Mouse (Mus musculus) forebrain, postnatal 0 days (tissue): Measurements from ENCODE around the gene Nsf. TPM values are rescaled to one million over a fixed set of nuclear protein-coding genes. Genes with fewer than 3 reads are reported as not detected.

Experiments
- ATAC-seq: fragments of 200-750 bp; cut with Nextera tagmentation; 2 replicates; pipeline ENCODE4 v1.8.0; 2017; ENCODE audit warnings: mild to moderate bottlenecking, moderate library complexity
- DNase-seq: peaks from one replicate; pipeline ENCODE4 v3.0.0-alpha.2; 2015
- H3K27ac ChIP-seq: fragments of 300-500 bp; sonication (generic); 2 replicates; pipeline ENCODE4 v1.5.1; 2014; ENCODE audit warnings: low read depth, mild to moderate bottlenecking, antibody characterized with exemption, low read length, moderate library complexity, mixed read lengths
- H3K27me3 ChIP-seq: fragments of 300-500 bp; sonication (generic); 2 replicates; pipeline ENCODE4 v1.6.1; 2014; ENCODE audit warnings: mild to moderate bottlenecking, low read length, mixed read lengths; ENCODE audit not compliant: insufficient read depth
- H3K36me3 ChIP-seq: fragments of 300-500 bp; sonication (generic); 2 replicates; pipeline ENCODE4 v1.6.1; 2014; ENCODE audit warnings: mild to moderate bottlenecking, moderate library complexity; ENCODE audit not compliant: insufficient read depth
- H3K4me1 ChIP-seq: fragments of 300-500 bp; sonication (generic); 2 replicates; pipeline ENCODE4 v1.6.1; 2014; ENCODE audit warnings: antibody characterized with exemption; ENCODE audit not compliant: insufficient read depth
- H3K4me2 ChIP-seq: fragments of 300-500 bp; sonication (generic); 2 replicates; pipeline ENCODE4 v1.6.1; 2014; ENCODE audit warnings: low read depth, mild to moderate bottlenecking, moderate library complexity
- H3K4me3 ChIP-seq: fragments of 300-500 bp; sonication (generic); 2 replicates; pipeline ENCODE4 v1.5.1; 2014; ENCODE audit warnings: low read depth, low read length, mixed read lengths
- H3K9ac ChIP-seq: fragments of 300-500 bp; sonication (generic); 2 replicates; pipeline ENCODE4 v1.6.1; 2014; ENCODE audit warnings: mild to moderate bottlenecking
- H3K9me3 ChIP-seq: fragments of 300-500 bp; sonication (generic); 2 replicates; pipeline ENCODE4 v1.6.1; 2016; ENCODE audit warnings: low read length
- CTCF ChIP-seq: sonication (generic); IDR thresholded peaks from 2 replicates; pipeline ENCODE4 v1.5.1; 2016; ENCODE audit warnings: antibody characterized with exemption, control low read depth, low read depth
- WGBS: fragments of 180-500 bp; shearing (Covaris S2); extraction: QIAGEN DNeasy Blood & Tissue Kit; methylation state at CpG from one replicate; pipeline ENCODE4 v1.1.7; 2014; 5-methylcytosine and 5-hydroxymethylcytosine counted together
- polyA plus RNA-seq: library from polyadenylated mRNA; unstranded; fragments of >200 nt; fragmentation: Nextera tagmentation; extraction: Ambion mirVana; gene quantifications from 2 replicates; pipeline ENCODE4 v1.2.1, GENCODE M21; 2015
- total RNA-seq: library from RNA; depleted of rRNA; stranded (reverse); fragments of >200 nt; gene quantifications from 2 replicates; pipeline ENCODE4 v1.2.3, GENCODE M21; 2014

Nsf gene
- total and polyA plus RNA-seq, 2 experiments from 2014 or later: 134 to 184 TPM

DNA sequence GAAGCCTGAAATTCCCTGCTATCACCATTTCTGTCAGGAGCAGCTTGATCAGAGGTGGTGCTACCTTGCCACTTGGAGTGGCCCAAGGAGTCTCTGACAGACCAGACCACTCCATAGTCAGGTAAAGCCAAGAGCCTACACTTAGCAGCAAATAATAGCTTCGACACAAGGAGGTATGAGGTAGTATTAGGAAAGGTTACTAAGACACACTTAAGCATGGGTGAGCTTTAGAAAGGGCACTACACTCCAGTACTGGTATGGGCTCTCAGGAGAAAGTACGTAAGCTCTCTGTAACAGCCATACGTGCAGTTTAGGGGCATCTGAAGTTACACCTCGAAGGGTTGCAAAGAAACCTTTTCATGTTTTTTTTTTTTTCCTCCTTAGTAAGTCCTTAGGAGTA is 11.1 kb downstream of the Nsf start:
- H3K4me3 ChIP-seq: no peak overlapping the region
- no peak for ATAC-seq
- WGBS: 91% methylated on average over 4 of the region's 4 CpGs

DNA sequence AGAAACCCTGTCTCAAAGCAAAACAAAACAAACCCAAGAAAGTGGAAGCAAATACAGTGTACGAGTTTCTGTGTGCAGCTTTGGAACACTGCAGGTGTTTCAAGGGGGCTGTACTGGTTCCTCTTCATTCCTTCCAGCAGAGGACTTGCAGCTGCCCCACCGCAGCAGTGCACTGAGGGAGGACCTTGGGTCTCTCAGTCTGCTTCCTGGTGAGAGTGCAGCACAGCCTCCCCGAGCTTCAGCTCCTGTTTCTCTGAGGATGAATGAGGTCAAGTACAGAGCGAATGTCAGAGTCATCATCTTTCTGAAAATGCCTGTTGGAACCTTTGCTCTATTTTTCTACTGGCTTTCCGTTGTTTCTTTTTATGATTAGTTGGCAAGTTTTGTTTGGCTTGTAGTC is 12.5 kb downstream of the Nsf start:
- Histone ChIP-seq H3K27ac (no peak overlapping the region), H3K36me3 (no peaks in the 10 kb centered on the region), H3K9ac (no peak overlapping the region), H3K9me3 (no peaks in the 10 kb centered on the region), H3K27me3 (no peaks in the 10 kb centered on the region), H3K4me2 (no peak overlapping the region), H3K4me1 (no peaks in the 10 kb centered on the region), H3K4me3 (no peak overlapping the region)
- no peak for TF ChIP-seq CTCF
- DNase-seq (no peak), ATAC-seq (no peak)
- 70% methylated on average over 5 of the region's 5 CpGs for WGBS

More for the DNA sequence above, 11.1 kb downstream of the Nsf start:
- no peaks in the 10 kb centered on the region for H3K4me1 ChIP-seq
- no peak overlapping the region for H3K4me2 ChIP-seq
- H3K27me3 ChIP-seq: no peaks in the 10 kb centered on the region
- no peak for DNase-seq
- no peaks in the 10 kb centered on the region for H3K9me3 ChIP-seq
- no peak overlapping the region for H3K27ac ChIP-seq
- TF ChIP-seq CTCF: no peak
- H3K36me3 ChIP-seq: no peaks in the 10 kb centered on the region
- H3K9ac ChIP-seq: no peak overlapping the region

DNA sequence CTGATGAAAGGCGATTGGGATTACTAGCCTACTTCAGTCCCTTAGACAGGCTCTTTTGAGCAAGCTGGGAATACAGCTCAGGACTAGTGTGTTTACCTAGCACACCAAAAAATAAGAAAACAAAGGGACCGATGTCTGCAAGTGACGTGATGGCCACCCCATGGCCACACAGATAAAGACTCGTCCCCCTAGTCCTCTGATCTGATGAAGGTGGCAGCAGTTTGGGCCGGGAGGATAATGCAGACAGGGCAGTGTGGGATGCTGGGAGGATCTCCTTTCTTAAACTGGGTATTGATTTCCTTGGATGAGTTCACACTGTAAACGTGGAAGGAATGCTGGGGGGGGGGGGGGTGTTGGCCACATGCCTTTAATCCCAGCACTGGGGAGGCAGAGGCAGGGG is 13.0 kb downstream of the Nsf start:
- 58% methylated on average over 6 of the region's 6 CpGs for WGBS
- TF ChIP-seq CTCF: no peak
- Histone ChIP-seq H3K27ac (no peak overlapping the region), H3K36me3 (no peaks in the 10 kb centered on the region), H3K4me3 (no peak overlapping the region), H3K9ac (no peak overlapping the region), H3K4me2 (no peak overlapping the region), H3K4me1 (no peaks in the 10 kb centered on the region), H3K27me3 (no peaks in the 10 kb centered on the region), H3K9me3 (no peaks in the 10 kb centered on the region)
- DNase-seq (no peak), ATAC-seq (no peak)

DNA sequence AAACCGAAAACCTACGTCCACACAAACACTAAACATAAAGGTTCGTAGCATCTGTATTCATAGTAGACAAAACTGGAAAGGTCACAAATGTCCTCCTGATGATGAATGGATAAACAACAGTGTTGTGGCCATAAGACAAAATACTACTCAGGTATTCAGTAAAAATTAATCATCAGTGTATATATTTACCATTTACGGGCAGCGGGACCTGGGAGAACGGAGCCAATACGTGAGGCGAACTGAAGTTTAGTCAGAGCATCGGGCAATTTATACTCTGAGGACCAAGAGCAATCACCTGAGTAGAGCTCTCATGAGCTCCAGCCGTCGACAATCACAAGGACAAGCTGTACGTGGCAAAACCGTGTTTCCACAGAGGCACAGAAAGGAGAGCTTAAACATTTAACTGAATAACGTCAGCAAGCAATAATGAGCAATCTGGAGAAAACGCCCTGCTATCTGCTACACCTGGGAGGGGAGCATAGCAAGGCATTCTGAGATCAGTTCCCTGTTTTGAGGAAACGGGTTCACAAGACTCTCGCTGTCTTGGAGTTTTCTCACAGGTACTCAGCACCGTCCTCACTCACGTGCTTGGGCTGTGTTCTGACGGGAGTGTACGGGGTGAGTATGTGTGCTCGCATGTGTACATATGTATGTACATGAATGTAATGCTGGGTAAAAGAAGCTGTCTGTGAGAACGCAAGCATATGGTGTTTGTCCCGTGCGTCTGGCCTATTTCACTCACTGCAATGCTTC is 15.7 kb downstream of the Nsf start:
- Histone ChIP-seq H3K4me3 (no peak overlapping the region), H3K4me1 (no peaks in the 10 kb centered on the region), H3K36me3 (no peaks in the 10 kb centered on the region), H3K9ac (no peak overlapping the region), H3K27me3 (no peaks in the 10 kb centered on the region), H3K9me3 (no peaks in the 10 kb centered on the region), H3K27ac (no peak overlapping the region), H3K4me2 (no peak overlapping the region)
- 72% methylated on average over 25 of the region's 25 CpGs for WGBS
- TF ChIP-seq CTCF: no peak
- ATAC-seq (peak; percentile 42; the same call in 1 of the 2 replicates), DNase-seq (peak; percentile 30)

DNA sequence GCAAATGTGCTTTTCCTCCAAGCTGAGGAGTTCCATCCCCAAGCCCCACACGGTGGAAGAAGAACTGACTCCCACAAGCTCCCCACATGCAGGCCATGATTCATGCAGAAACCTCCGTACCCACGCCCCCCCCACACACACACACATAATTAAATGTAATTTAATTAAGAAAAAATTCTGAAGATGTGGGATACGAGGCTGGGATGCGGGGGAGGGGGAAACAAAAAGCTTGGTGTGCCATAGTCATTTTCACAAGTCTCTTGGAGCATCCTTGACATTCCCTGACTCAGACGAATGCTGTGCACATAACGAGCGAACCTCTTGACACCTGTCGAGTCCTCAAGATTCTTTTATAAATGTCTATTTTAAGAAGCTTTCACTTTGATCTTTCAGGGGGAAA is 16.4 kb downstream of the Nsf start:
- H3K9me3 ChIP-seq: no peaks in the 10 kb centered on the region
- WGBS: 56% methylated on average over 9 of the region's 9 CpGs
- no peak overlapping the region for H3K27ac ChIP-seq
- H3K27me3 ChIP-seq: no peaks in the 10 kb centered on the region
- no peak for TF ChIP-seq CTCF
- H3K9ac ChIP-seq: no peak overlapping the region
- no peaks in the 10 kb centered on the region for H3K4me1 ChIP-seq
- H3K36me3 ChIP-seq: no peaks in the 10 kb centered on the region
- no peak overlapping the region for H3K4me2 ChIP-seq
- DNase-seq: no peak
- no peak overlapping the region for H3K4me3 ChIP-seq
- no peak for ATAC-seq

DNA sequence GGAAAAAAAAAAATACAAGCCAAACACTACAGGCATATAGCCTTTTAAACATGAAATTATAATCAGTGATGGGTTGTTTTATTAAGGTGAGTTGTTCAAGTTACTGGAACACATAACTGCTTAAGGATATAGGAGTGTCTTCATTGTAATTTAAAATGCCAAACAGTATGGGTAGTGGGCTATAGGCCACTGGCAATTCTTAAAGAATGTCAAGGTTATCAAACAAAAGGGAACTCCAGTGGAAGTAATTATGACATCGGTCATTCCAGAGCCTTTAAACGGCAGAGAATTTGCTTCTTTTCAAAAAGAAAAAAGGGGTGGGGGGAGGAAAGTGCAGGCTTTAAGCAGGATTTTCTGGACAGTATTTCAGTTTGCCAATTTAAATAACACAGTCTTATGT is 18.1 kb downstream of the Nsf start:
- Histone ChIP-seq H3K27me3 (no peaks in the 10 kb centered on the region), H3K4me3 (no peak overlapping the region), H3K4me2 (no peak overlapping the region), H3K4me1 (no peaks in the 10 kb centered on the region), H3K27ac (no peak overlapping the region), H3K36me3 (no peaks in the 10 kb centered on the region), H3K9ac (no peak overlapping the region), H3K9me3 (no peaks in the 10 kb centered on the region)
- WGBS: 9% methylated on average over 2 of the region's 2 CpGs
- no peak for ATAC-seq
- no peak for DNase-seq
- no peak for TF ChIP-seq CTCF

DNA sequence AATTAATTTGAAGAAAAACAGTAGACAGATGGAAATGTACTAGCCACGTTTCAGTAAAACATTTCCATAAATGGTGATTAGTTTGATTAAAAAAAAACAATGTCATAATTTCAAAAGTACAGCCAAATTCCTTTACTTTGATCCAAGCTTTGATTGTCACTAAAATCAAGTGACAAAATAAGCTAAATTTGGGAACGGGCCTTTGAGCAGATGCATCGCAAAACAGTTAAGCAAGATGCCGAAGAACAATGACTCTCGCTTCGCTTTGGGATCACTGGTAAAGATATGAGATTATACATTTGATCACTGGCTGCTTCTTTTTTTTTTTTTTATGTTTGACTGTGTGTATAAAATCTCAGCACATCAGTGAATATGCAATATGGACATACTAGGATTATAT is 20.0 kb downstream of the Nsf start:
- no peak overlapping the region for H3K9ac ChIP-seq
- no peaks in the 10 kb centered on the region for H3K27me3 ChIP-seq
- no peaks in the 10 kb centered on the region for H3K4me1 ChIP-seq
- no peak for ATAC-seq
- TF ChIP-seq CTCF: no peak
- no peak overlapping the region for H3K4me3 ChIP-seq
- 63% methylated on average over 6 of the region's 6 CpGs for WGBS
- peak; percentile 34 for DNase-seq
- no peak overlapping the region for H3K4me2 ChIP-seq
- no peaks in the 10 kb centered on the region for H3K9me3 ChIP-seq
- H3K36me3 ChIP-seq: 0 out of 2 replicates have a peak, but pooled peaks cover 7% of the 10 kb centered on the region
- no peak overlapping the region for H3K27ac ChIP-seq
